Mouse (Mus musculus): ENCODE data around the gene Proser1. TPM values are rescaled to one million over a fixed set of nuclear protein-coding genes. Genes with fewer than 3 reads are reported as not detected.

The Proser1 gene
- total RNA-seq (2021): 10 to 100 TPM; 14.8 to 19.7 TPM
- long read RNA-seq, experiment 1, full-length matches to known transcripts: 6 of 7 reads
- long read RNA-seq, experiment 1, partial matches to known transcripts: 1 of 7 reads
- long read RNA-seq, experiment 1, other reads (novel, unspliced or antisense): 0 of 7 reads
- long read RNA-seq, experiment 2, full-length matches to known transcripts: 6 of 9 reads
- long read RNA-seq, experiment 2, partial matches to known transcripts: 3 of 9 reads
- long read RNA-seq, experiment 2, other reads (novel, unspliced or antisense): 0 of 9 reads

DNA sequence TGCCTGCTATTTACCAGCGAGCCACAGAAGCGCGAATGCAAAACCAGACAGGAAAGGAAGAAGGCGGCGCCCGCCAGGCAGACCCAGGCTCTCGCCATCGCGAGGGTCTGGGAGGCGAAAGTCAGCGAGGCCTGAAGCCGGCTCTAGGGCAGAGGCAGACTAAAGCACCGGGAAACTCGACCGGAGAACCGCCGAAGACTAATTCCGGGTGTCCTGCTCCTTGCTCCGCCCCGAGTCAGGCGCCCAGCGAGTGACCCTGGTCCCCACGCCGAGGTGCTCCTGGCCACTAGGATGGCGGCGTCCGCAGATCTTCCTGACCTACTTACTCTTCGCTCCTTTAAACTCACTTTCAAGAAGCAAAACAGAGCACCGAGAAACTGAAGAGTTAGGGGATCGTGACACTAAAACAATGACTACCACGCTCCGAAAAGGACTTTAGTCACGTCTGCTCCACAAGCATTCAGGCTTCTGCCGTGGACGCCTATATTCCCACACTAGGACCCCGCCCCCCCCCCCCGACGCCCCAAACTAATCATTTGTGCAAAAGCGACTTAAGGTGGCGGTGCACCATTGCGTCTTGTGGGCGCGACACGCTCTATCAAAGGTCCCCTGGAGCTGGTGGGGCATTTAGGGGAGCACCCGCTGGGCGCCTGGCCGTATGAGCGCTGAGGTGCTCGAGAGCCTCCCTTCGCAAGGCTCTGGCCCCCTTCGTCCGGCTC is at the start of gene Proser1, which contains the start of gene Nhlrc3:
TSS of gene Proser1 (plus strand) at position 621 of the 719 bp plus-strand sequence.
TSS of gene Nhlrc3 (minus strand) at position 287 of the 719 bp plus-strand sequence.
- DNase-seq (ENCODE audit: low spot score in 2 of 2): peak; percentile 85 to 96

DNA sequence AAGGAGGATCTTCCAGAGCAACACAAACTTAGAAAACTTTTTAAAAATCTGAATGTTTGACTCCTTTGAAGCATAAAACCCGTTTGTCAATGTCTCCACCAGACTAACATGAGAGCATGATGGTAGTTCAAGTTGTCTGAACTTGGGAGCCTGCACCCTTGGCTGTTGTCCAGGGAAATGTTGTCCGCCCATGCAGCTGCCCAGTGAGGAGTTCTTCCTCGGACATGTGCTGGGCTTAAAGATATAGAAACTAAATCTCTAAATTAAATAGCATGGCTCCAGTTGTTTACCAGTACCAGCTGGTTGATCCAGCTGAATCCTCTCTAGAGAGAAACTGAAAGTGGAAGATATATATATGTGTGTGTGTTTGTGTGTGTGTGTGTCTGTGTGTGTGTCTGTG is 49.5 kb upstream of the Proser1 start:
- peak in 1 of 2 experiments; percentile 24 for DNase-seq (ENCODE audit: low spot score in 2 of 2)

GRCm38 (mm10) chr3:53416036-53416506 is 47.4 kb upstream of the Proser1 start:
- no peak for DNase-seq (ENCODE audit: low spot score in 2 of 2)

GRCm38 (mm10) chr3:53417701-53418100 is 45.8 kb upstream of the Proser1 start:
- DNase-seq (ENCODE audit: low spot score in 2 of 2): no peak

- DNase-seq (ENCODE audit: low spot score in 2 of 2): no peak
Measured at GRCm38 (mm10) chr3:53421656-53422055, 41.8 kb upstream of the Proser1 start.

GRCm38 (mm10) chr3:53422691-53423090 is 40.8 kb upstream of the Proser1 start:
- DNase-seq (ENCODE audit: low spot score in 2 of 2): no peak

DNA sequence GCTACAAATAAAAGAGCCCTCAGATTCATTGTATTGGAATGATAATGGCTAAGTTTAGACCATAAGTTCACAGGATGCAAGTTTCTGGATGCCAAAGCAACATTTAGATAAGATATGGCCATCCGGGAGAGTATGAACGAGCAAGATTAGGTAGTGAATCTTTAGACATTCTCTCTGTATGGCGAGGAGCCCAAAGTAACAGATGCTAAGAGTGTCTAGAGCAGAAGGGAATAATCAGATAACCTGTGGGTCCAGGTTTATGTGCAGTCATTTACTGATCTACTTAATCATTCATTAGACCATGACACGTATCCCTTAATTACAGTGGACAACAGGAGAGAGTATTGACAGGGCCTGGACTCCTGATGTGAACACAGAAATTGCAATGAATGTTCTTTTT is 39.9 kb upstream of the Proser1 start:
- DNase-seq (ENCODE audit: low spot score in 2 of 2): no peak

GRCm38 (mm10) chr3:53434610-53435009 is 28.9 kb upstream of the Proser1 start:
- DNase-seq (ENCODE audit: low spot score in 2 of 2): no peak

DNA sequence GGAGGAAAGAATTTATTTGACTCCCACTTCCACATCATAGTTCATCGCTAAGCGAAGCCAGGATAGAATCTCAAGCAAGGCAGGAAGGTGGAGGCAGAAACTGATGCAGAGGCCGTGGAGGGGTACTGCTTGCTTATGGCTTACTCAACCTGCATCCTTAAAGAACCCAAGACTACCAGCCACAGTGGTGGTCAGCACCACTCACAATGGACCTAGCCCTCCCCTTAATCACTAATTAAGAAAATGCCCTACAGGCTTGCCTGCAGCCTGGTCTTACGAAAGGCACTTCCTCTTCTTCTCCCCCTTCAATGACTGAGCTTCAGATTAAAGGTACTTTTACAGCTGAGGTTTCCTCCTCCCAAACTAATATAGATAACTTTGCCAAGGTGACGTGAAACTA is 26.9 kb upstream of the Proser1 start:
- DNase-seq (ENCODE audit: low spot score in 2 of 2): no peak

DNA sequence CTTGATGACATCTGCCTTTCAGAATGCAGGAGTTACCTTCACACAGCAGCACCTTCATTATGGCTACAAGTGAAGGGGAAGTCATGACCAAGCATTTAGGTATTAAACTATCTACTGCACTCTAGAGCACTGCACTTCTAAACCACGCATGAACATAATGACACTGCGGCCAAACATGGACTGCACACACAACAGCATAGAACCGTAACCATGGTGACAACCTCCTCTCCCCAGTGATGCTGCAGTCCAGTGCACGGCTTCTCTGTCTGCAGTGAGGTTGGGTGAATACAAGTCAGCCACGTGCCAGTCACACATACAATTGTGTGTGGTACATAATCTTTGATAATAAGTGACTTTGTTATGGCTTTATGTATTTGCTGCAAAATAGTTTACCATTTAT is 17.9 kb upstream of the Proser1 start:
- DNase-seq (ENCODE audit: low spot score in 2 of 2): no peak

GRCm38 (mm10) chr3:53446801-53447200 is 16.7 kb upstream of the Proser1 start:
- DNase-seq (ENCODE audit: low spot score in 2 of 2): no peak

DNA sequence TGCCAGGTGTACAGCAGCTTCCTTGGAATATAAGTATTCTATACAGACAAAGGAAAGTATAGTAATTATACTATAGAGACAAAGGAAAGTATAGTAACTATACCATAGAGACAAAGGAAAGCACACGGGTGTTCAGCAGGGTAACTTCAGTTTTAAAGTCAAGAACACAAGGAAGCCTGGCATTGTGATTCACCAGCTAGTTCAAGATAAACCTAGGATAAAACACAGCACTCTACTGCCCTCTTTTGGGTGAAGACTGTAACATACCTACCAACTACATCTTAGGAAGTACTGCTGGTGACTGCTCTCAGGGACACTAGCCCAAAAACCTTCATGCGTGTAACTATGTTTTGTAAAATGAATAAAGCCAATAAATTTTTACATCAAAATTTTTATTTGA is 15.3 kb upstream of the Proser1 start:
- no peak for DNase-seq (ENCODE audit: low spot score in 2 of 2)

DNA sequence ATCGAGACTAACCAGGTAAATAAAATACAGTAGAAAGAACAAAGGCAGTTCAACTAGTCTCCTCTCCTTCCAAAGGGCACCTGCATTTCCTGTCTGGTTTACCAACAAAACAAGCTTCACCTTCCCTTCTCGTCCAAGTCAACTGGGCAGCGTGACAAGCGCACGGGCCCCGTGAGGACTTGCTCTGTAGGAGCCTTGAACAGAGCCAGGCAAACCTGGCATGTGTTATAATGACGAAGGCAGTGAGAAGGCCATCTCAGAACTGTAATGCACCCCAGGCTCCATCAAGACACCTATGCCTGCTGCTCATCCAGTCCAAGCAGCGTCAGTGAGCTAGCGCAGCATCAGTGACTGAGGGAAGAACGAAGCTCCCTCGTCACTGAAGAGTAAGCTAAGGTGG is 12.8 kb upstream of the Proser1 start:
- no peak for DNase-seq (ENCODE audit: low spot score in 2 of 2)

DNA sequence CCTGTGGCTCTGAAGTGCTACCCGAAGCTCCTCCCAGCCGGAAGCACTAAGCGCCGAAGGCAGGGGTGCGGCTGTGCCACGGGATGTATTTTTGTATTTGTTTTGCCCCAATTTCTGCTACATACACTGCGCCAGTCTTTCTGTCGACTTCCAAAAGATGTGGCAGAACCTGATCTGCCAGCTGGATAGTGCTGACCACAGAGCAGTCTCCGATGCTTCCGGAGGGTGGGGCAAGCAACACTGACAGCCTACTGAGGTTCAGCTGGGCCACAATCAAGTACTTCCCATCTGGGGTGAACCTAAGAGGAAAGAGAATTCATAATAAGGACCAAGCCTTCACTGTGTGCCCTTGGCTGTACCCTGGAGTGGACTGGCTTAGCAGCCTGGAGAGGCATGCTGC is 11.1 kb upstream of the Proser1 start:
- DNase-seq (ENCODE audit: low spot score in 2 of 2): no peak

DNA sequence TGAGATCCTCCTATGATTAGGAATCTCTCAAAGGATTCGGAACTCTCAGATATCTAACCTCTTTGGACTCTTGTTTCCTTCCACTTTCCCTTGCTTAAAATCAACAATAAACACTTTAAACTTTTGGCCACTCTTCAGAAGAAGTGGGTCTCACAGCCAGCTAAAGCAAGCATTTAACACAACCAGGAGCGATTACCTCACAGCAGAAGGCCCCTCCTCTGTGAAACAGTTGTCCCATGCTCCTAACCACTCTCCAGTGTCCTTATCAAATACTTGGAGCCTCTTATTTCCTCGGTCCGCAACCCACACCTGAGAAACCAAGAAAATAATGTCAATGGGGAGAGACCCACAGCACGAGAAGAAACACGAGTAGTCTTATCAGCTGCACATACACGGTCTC is 10.1 kb upstream of the Proser1 start:
- no peak for DNase-seq (ENCODE audit: low spot score in 2 of 2)

DNA sequence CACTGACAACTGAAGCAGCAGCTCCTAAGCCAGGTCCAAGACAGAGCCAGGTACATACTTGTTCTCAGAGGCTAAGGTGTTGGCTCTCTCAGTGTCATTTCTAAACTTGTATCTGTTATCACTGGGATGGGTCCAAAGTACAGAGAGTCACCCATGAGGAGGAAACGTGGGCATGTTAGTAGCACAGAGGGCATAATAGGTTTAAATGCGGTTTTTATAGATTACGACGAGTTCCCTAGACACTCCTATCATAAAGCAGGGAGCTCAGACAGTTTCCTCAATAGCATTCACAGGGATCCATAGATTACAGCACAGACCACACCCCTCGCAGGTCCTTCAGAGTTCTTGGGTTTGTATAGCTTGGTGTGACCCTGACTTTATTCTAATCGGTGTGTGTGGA is 9.5 kb upstream of the Proser1 start:
- no peak for DNase-seq (ENCODE audit: low spot score in 2 of 2)

- DNase-seq (ENCODE audit: low spot score in 2 of 2): no peak
Measured at GRCm38 (mm10) chr3:53454561-53454960, 8.9 kb upstream of the Proser1 start.

- no peak for DNase-seq (ENCODE audit: low spot score in 2 of 2)
Measured at GRCm38 (mm10) chr3:53454984-53455383, 8.5 kb upstream of the Proser1 start.

- DNase-seq (ENCODE audit: low spot score in 2 of 2): no peak
Measured at GRCm38 (mm10) chr3:53457750-53458149, 5.7 kb upstream of the Proser1 start.

DNA sequence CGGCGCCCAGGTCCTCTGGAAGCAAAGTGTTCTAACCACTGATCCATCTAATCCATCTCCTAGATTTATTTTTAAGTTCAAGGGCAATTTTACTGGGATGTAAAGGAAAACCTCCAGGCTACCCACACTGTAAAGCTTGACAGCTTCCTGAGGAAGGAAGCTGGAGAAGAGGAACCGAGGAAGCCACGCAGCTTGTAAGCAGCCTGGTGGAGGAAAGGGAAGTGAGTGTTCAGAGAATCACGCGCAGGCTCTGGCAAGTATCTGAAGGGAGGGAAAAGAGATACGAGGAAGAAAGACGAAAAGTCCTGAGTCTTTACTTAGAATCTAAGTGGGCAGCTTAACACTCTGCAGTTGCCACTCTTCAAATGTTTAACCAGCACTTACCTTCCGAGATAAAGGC is 3.4 kb upstream of the Proser1 start:
- no peak for DNase-seq (ENCODE audit: low spot score in 2 of 2)

GRCm38 (mm10) chr3:53462701-53463045 is 793 bp upstream of the Proser1 start:
- no peak for DNase-seq (ENCODE audit: low spot score in 2 of 2)

DNA sequence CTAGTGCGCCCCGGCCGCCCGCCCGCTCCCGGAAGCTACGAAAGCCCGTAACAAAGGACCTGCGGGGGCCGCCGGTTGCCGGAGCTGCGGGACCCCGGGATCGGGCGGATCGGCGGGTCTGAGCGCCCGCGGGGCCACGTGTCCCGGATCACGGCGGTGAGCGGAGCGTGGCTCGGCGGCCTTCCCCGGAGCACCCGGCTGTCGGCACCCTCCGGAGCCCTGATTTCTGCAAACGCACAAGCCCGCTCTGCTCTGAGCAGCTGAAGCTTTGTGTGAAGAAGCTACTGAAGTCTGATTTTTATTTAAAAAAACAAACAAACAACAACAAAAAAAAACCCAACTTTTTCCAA is 274 bp downstream of the Proser1 start:
- no peak for DNase-seq (ENCODE audit: low spot score in 2 of 2)

DNA sequence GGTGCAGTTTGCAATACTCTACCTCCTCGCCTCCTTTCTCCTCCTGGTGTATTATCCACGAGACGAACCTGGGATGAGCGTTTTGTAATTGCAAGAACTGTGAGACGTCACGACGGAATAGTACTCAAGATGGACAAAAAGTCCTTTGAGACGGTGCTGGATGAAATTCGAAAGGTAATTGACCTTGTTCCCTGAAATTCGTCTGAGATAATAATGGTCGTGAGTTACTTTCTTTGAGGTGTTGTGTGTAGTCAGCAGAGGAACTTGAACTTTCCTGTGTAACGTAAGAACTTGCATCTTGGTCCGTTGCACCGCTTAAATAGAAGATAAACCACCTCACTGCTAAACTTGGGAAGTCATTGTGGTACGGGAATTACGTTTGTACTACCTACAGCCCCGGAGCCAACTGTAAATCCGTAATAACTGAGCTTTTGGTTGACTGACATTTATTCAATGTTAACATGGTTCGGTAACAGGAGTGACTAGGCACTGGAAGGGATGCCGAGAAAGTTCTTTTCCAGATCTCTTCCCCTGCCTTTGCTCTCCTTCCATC is 756 bp downstream of the Proser1 start:
- DNase-seq (ENCODE audit: low spot score in 2 of 2): no peak

Data from gastrocnemius, postnatal 4 days (tissue).